23 mouse cellular contexts compared by ENCODE assay signal in the genomic region with DNA sequence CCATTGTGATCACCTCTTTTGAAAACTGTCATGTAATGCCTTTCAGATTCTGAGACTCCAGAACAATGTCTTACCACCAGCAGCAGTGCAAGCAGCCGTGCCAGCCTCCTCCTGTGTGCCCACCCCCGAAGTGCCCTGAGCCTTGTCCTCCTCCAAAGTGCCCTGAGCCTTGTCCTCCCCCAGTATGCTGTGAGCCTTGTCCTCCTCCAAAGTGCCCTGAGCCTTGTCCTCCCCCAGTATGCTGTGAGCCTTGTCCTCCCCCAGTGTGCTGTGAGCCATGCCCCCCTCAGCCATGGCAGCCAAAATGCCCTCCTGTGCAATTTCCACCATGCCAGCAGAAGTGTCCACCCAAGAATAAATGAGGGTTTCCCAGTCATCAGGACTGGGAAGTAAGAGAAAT. TPM values are rescaled to one million over a fixed set of nuclear protein-coding genes. Genes with fewer than 3 reads are reported as not detected.
"Had no signal": no experiment of that assay in that cellular context is flagged by ENCODE, and none has a peak within 500 bp of the region (broad histone marks: within the 10 kb centered on the region; RNA-seq: fewer than 3 reads in every experiment).

No protein-coding gene starts in this region.

- H3K9ac ChIP-seq: lung, embryonic 14.5 days; midbrain, embryonic 13.5 days; midbrain, embryonic 15.5 days; neural tube, embryonic 13.5 days; neural tube, embryonic 15.5 days had no signal

- H3K36me3 ChIP-seq: midbrain, embryonic 10.5 days; midbrain, embryonic 13.5 days; midbrain, embryonic 15.5 days; neural tube, embryonic 13.5 days; neural tube, embryonic 15.5 days had no signal

- H3K27ac ChIP-seq: midbrain, embryonic 10.5 days; midbrain, embryonic 13.5 days; midbrain, embryonic 15.5 days; neural tube, embryonic 13.5 days; neural tube, embryonic 15.5 days had no signal

- H3K4me2 ChIP-seq: lung, embryonic 14.5 days; midbrain, embryonic 13.5 days; midbrain, embryonic 15.5 days; neural tube, embryonic 13.5 days; neural tube, embryonic 15.5 days had no signal

- H3K27me3 ChIP-seq: midbrain, embryonic 13.5 days; midbrain, embryonic 15.5 days; neural tube, embryonic 13.5 days; neural tube, embryonic 15.5 days had no signal

- H3K4me3 ChIP-seq: midbrain, embryonic 10.5 days; midbrain, embryonic 13.5 days; midbrain, embryonic 15.5 days; myocyte; neural tube, embryonic 13.5 days; neural tube, embryonic 15.5 days had no signal

- DNase-seq: lung, adult 18-20 months; lung, embryonic 14.5 days; lung, postnatal 10 days; lung, postnatal 4 days; retina, postnatal 1 day; right cerebral cortex, adult 18-20 months; right cerebral cortex, postnatal 25 days; right cerebral cortex, postnatal 4 days; spleen, adult 18-20 months; thymus, adult 18-20 months; thymus, postnatal 14 days; thymus, postnatal 36 days had no signal

- H3K4me1 ChIP-seq: midbrain, embryonic 10.5 days; midbrain, embryonic 13.5 days; midbrain, embryonic 15.5 days; neural tube, embryonic 13.5 days; neural tube, embryonic 15.5 days had no signal

- H3K9me3 ChIP-seq: midbrain, embryonic 10.5 days; midbrain, embryonic 13.5 days; midbrain, embryonic 15.5 days; neural tube, embryonic 13.5 days; neural tube, embryonic 15.5 days had no signal

- ATAC-seq: midbrain, embryonic 13.5 days; midbrain, embryonic 15.5 days had no signal

RNA-seq across cellular contexts. Expression of a gene that starts 1.0 kb away (rescaled TPM):
- polyA plus RNA-seq: lung, embryonic 14.5 days; lung, embryonic 16.5 days; midbrain, embryonic 10.5 days; midbrain, embryonic 13.5 days; neural tube, embryonic 11.5 days; neural tube, embryonic 13.5 days; small intestine, adult 2 months; stomach, embryonic 14.5 days; stomach, embryonic 16.5 days had no signal

RNA-seq across cellular contexts. Expression of a gene that starts 21.6 kb away (rescaled TPM):
- polyA plus RNA-seq: lung, embryonic 14.5 days; lung, embryonic 16.5 days; midbrain, embryonic 10.5 days; midbrain, embryonic 13.5 days; midbrain, embryonic 15.5 days; myocyte; neural tube, embryonic 11.5 days; neural tube, embryonic 13.5 days; neural tube, embryonic 15.5 days; small intestine, adult 2 months; stomach, embryonic 14.5 days had no signal

RNA-seq across cellular contexts. Expression of a gene that starts 32.2 kb away (rescaled TPM):
- polyA plus RNA-seq: lung, embryonic 14.5 days; midbrain, embryonic 10.5 days; midbrain, embryonic 13.5 days; midbrain, embryonic 15.5 days; neural tube, embryonic 11.5 days; neural tube, embryonic 13.5 days; neural tube, embryonic 15.5 days had no signal

RNA-seq across cellular contexts. Expression of a gene that starts 34.6 kb away (rescaled TPM):
- polyA plus RNA-seq: lung, embryonic 14.5 days; lung, embryonic 16.5 days; midbrain, embryonic 10.5 days; midbrain, embryonic 13.5 days; midbrain, embryonic 15.5 days; myocyte; neural tube, embryonic 11.5 days; neural tube, embryonic 13.5 days; neural tube, embryonic 15.5 days; small intestine, adult 2 months; stomach, embryonic 14.5 days; stomach, embryonic 16.5 days had no signal

RNA-seq across cellular contexts. Expression of a gene that starts 47.6 kb away (rescaled TPM):
- polyA plus RNA-seq: lung, embryonic 14.5 days; lung, embryonic 16.5 days; midbrain, embryonic 10.5 days; midbrain, embryonic 13.5 days; midbrain, embryonic 15.5 days; myocyte; neural tube, embryonic 11.5 days; neural tube, embryonic 13.5 days; neural tube, embryonic 15.5 days; small intestine, adult 2 months; stomach, embryonic 14.5 days; stomach, embryonic 16.5 days had no signal
